Mouse (Mus musculus): Measurements from ENCODE around the gene Gar1.

- TF ChIP-seq POLR2A (IDR thresholded peaks at IDR 0.05; ENCODE audit: control insufficient read depth, low read depth, low read length), result no peak
- no peak for TF ChIP-seq CTCF (IDR thresholded peaks at IDR 0.05; ENCODE audit: control insufficient read depth, insufficient read depth, insufficient replicate concordance, low read depth, low read length)
Observed at GRCm38 (mm10) chr3:129798551-129798950, 32.6 kb downstream of the Gar1 start.
